Mouse (Mus musculus): ENCODE data around the gene Fgf2. TPM values are rescaled to one million over a fixed set of nuclear protein-coding genes. Genes with fewer than 3 reads are reported as not detected.

Fgf2 gene
- polyA plus RNA-seq, 1 experiment from 2014 or later: 0.83 TPM

GRCm38 (mm10) chr3:37366381-37367053, 18.4 kb downstream of the Fgf2 start:
- Histone ChIP-seq H3K36me3 (ENCODE audit: control insufficient read depth, insufficient read depth, low read length) (no peaks in the 10 kb centered on the region), H3K4me3 (ENCODE audit: low read depth, low read length) (no peak overlapping the region), H3K27me3 (ENCODE audit: control insufficient read depth, insufficient read depth, low read length) (no peaks in the 10 kb centered on the region), H3K27ac (ENCODE audit: low read depth, low read length) (no peak overlapping the region), H3K4me2 (ENCODE audit: low read depth, low read length, severe bottlenecking) (no peak overlapping the region), H3K9me3 (ENCODE audit: control insufficient read depth, low read length) (no peaks in the 10 kb centered on the region), H3K9ac (ENCODE audit: low read length) (no peak overlapping the region), H3K4me1 (replicated peaks; ENCODE audit: control insufficient read depth, insufficient read depth, low read length) (no peaks in the 10 kb centered on the region)
- no peak for DNase-seq (ENCODE audit: low spot score)
- WGBS: 67% methylated on average over 4 of the region's 4 CpGs
- ATAC-seq (replicated peaks; ENCODE audit: low FRiP score): no peak

GRCm38 (mm10) chr3:37370407-37370806, 22.3 kb downstream of the Fgf2 start:
- no peak overlapping the region for H3K4me3 ChIP-seq (ENCODE audit: low read depth, low read length)
- H3K27ac ChIP-seq (ENCODE audit: low read depth, low read length): no peak overlapping the region
- no peak overlapping the region for H3K4me2 ChIP-seq (ENCODE audit: low read depth, low read length, severe bottlenecking)
- ATAC-seq (replicated peaks; ENCODE audit: low FRiP score): no peak
- no peak overlapping the region for H3K9ac ChIP-seq (ENCODE audit: low read length)
- DNase-seq (ENCODE audit: low spot score): no peak
- no peaks in the 10 kb centered on the region for H3K4me1 ChIP-seq (replicated peaks; ENCODE audit: control insufficient read depth, insufficient read depth, low read length)
- no peaks in the 10 kb centered on the region for H3K36me3 ChIP-seq (ENCODE audit: control insufficient read depth, insufficient read depth, low read length)
- no peaks in the 10 kb centered on the region for H3K9me3 ChIP-seq (ENCODE audit: control insufficient read depth, low read length)
- no peaks in the 10 kb centered on the region for H3K27me3 ChIP-seq (ENCODE audit: control insufficient read depth, insufficient read depth, low read length)
- 77% methylated on average over 4 of the region's 4 CpGs for WGBS

- DNase-seq (ENCODE audit: low spot score): no peak
Observed at GRCm38 (mm10) chr3:37373712-37374111, 25.6 kb downstream of the Fgf2 start.

GRCm38 (mm10) chr3:37377926-37378325, 29.8 kb downstream of the Fgf2 start:
- no peak overlapping the region for H3K4me3 ChIP-seq (ENCODE audit: low read depth, low read length)
- H3K9me3 ChIP-seq (ENCODE audit: control insufficient read depth, low read length): no peaks in the 10 kb centered on the region
- H3K27ac ChIP-seq (ENCODE audit: low read depth, low read length): no peak overlapping the region
- DNase-seq (ENCODE audit: low spot score): no peak
- no peaks in the 10 kb centered on the region for H3K36me3 ChIP-seq (ENCODE audit: control insufficient read depth, insufficient read depth, low read length)
- H3K4me2 ChIP-seq (ENCODE audit: low read depth, low read length, severe bottlenecking): no peak overlapping the region
- WGBS: 74% methylated on average over 6 of the region's 6 CpGs
- 0 out of 2 replicates have a peak, but pooled peaks cover 2% of the 10 kb centered on the region for H3K4me1 ChIP-seq (replicated peaks; ENCODE audit: control insufficient read depth, insufficient read depth, low read length)
- no peaks in the 10 kb centered on the region for H3K27me3 ChIP-seq (ENCODE audit: control insufficient read depth, insufficient read depth, low read length)
- no peak for ATAC-seq (replicated peaks; ENCODE audit: low FRiP score)
- H3K9ac ChIP-seq (ENCODE audit: low read length): no peak overlapping the region

More at GRCm38 (mm10) chr3:37373712-37374111, 25.6 kb downstream of the Fgf2 start:
- no peak overlapping the region for H3K4me3 ChIP-seq (ENCODE audit: low read depth, low read length)
- no peaks in the 10 kb centered on the region for H3K36me3 ChIP-seq (ENCODE audit: control insufficient read depth, insufficient read depth, low read length)
- ATAC-seq (replicated peaks; ENCODE audit: low FRiP score): no peak
- H3K4me2 ChIP-seq (ENCODE audit: low read depth, low read length, severe bottlenecking): no peak overlapping the region
- H3K4me1 ChIP-seq (replicated peaks; ENCODE audit: control insufficient read depth, insufficient read depth, low read length): no peaks in the 10 kb centered on the region
- no peaks in the 10 kb centered on the region for H3K9me3 ChIP-seq (ENCODE audit: control insufficient read depth, low read length)
- 90% methylated on average over 11 of the region's 11 CpGs for WGBS
- H3K27ac ChIP-seq (ENCODE audit: low read depth, low read length): no peak overlapping the region
- H3K27me3 ChIP-seq (ENCODE audit: control insufficient read depth, insufficient read depth, low read length): no peaks in the 10 kb centered on the region
- H3K9ac ChIP-seq (ENCODE audit: low read length): no peak overlapping the region

GRCm38 (mm10) chr3:37378412-37378811, 30.3 kb downstream of the Fgf2 start:
- Histone ChIP-seq H3K36me3 (ENCODE audit: control insufficient read depth, insufficient read depth, low read length) (no peaks in the 10 kb centered on the region), H3K4me2 (ENCODE audit: low read depth, low read length, severe bottlenecking) (no peak overlapping the region), H3K27me3 (ENCODE audit: control insufficient read depth, insufficient read depth, low read length) (no peaks in the 10 kb centered on the region), H3K4me1 (replicated peaks; ENCODE audit: control insufficient read depth, insufficient read depth, low read length) (0 out of 2 replicates have a peak, but pooled peaks cover 2% of the 10 kb centered on the region), H3K9ac (ENCODE audit: low read length) (no peak overlapping the region), H3K27ac (ENCODE audit: low read depth, low read length) (no peak overlapping the region), H3K4me3 (ENCODE audit: low read depth, low read length) (no peak overlapping the region), H3K9me3 (ENCODE audit: control insufficient read depth, low read length) (no peaks in the 10 kb centered on the region)
- DNase-seq (ENCODE audit: low spot score): no peak
- WGBS: 77% methylated on average over 6 of the region's 6 CpGs
- no peak for ATAC-seq (replicated peaks; ENCODE audit: low FRiP score)

GRCm38 (mm10) chr3:37379201-37379600, 31.1 kb downstream of the Fgf2 start:
- DNase-seq (ENCODE audit: low spot score) (no peak), ATAC-seq (replicated peaks; ENCODE audit: low FRiP score) (no peak)
- H3K4me1 ChIP-seq (replicated peaks; ENCODE audit: control insufficient read depth, insufficient read depth, low read length): 0 out of 2 replicates have a peak, but pooled peaks cover 2% of the 10 kb centered on the region
- H3K27ac ChIP-seq (ENCODE audit: low read depth, low read length): no peak overlapping the region
- no peaks in the 10 kb centered on the region for H3K36me3 ChIP-seq (ENCODE audit: control insufficient read depth, insufficient read depth, low read length)
- no peaks in the 10 kb centered on the region for H3K9me3 ChIP-seq (ENCODE audit: control insufficient read depth, low read length)
- H3K9ac ChIP-seq (ENCODE audit: low read length): no peak overlapping the region
- no peaks in the 10 kb centered on the region for H3K27me3 ChIP-seq (ENCODE audit: control insufficient read depth, insufficient read depth, low read length)
- 81% methylated on average over 14 of the region's 14 CpGs for WGBS
- no peak overlapping the region for H3K4me2 ChIP-seq (ENCODE audit: low read depth, low read length, severe bottlenecking)
- H3K4me3 ChIP-seq (ENCODE audit: low read depth, low read length): no peak overlapping the region

GRCm38 (mm10) chr3:37379930-37380881, 32.1 kb downstream of the Fgf2 start:
- H3K9me3 ChIP-seq (ENCODE audit: control insufficient read depth, low read length): no peaks in the 10 kb centered on the region
- WGBS: 73% methylated on average over 18 of the region's 18 CpGs
- no peak for ATAC-seq (replicated peaks; ENCODE audit: low FRiP score)
- no peaks in the 10 kb centered on the region for H3K27me3 ChIP-seq (ENCODE audit: control insufficient read depth, insufficient read depth, low read length)
- H3K4me2 ChIP-seq (ENCODE audit: low read depth, low read length, severe bottlenecking): no peak overlapping the region
- H3K36me3 ChIP-seq (ENCODE audit: control insufficient read depth, insufficient read depth, low read length): no peaks in the 10 kb centered on the region
- no peak overlapping the region for H3K4me3 ChIP-seq (ENCODE audit: low read depth, low read length)
- no peak overlapping the region for H3K9ac ChIP-seq (ENCODE audit: low read length)
- no peak overlapping the region for H3K27ac ChIP-seq (ENCODE audit: low read depth, low read length)
- 0 out of 2 replicates have a peak, but pooled peaks cover 2% of the 10 kb centered on the region for H3K4me1 ChIP-seq (replicated peaks; ENCODE audit: control insufficient read depth, insufficient read depth, low read length)
- DNase-seq (ENCODE audit: low spot score): no peak

- Histone ChIP-seq H3K4me3 (ENCODE audit: low read depth, low read length) (no peak overlapping the region), H3K27ac (ENCODE audit: low read depth, low read length) (no peak overlapping the region), H3K4me1 (replicated peaks; ENCODE audit: control insufficient read depth, insufficient read depth, low read length) (0 out of 2 replicates have a peak, but pooled peaks cover 2% of the 10 kb centered on the region), H3K4me2 (ENCODE audit: low read depth, low read length, severe bottlenecking) (no peak overlapping the region), H3K9me3 (ENCODE audit: control insufficient read depth, low read length) (no peaks in the 10 kb centered on the region), H3K27me3 (ENCODE audit: control insufficient read depth, insufficient read depth, low read length) (no peaks in the 10 kb centered on the region), H3K9ac (ENCODE audit: low read length) (no peak overlapping the region), H3K36me3 (ENCODE audit: control insufficient read depth, insufficient read depth, low read length) (no peaks in the 10 kb centered on the region)
- DNase-seq (ENCODE audit: low spot score) (no peak), ATAC-seq (replicated peaks; ENCODE audit: low FRiP score) (no peak)
- WGBS: 70% methylated on average over 6 of the region's 6 CpGs
Observed at GRCm38 (mm10) chr3:37381457-37381856, 33.3 kb downstream of the Fgf2 start.
